Mouse (Mus musculus) B cell, adult 67 days (primary cell): Measurements from ENCODE around the gene Usp17lc. TPM values are rescaled to one million over a fixed set of nuclear protein-coding genes. Genes with fewer than 3 reads are reported as not detected.

Experiments used
- total RNA-seq, 2 experiments: library from RNA; stranded (reverse); gene quantifications; 4 replicates each; pipeline ENCODE4 v1.2.4; 2023

Gene Usp17lc
- total RNA-seq = not detected

DNA sequence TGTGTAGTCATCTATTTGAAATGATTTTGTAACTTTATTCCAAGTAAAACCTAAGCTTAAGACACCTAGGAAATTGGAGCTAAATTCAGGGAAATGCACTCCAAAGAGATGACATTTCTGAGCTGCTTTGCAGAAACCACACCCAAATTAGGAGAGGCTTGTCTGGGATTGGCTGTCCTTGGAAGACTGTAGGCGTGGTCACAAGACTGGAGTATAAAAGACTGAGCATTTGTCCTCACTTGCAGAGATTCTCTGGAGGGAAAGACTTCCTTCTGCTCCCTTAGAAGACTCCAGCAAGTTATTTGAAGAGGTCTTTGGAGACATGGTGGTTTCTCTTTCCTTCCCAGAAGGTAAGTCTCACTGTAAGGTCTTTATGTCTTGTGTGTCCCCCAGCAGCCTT is at the start of gene Usp17lc:
Usp17lc (plus strand) TSS at position 301 of the 400 bp plus-strand sequence.

DNA sequence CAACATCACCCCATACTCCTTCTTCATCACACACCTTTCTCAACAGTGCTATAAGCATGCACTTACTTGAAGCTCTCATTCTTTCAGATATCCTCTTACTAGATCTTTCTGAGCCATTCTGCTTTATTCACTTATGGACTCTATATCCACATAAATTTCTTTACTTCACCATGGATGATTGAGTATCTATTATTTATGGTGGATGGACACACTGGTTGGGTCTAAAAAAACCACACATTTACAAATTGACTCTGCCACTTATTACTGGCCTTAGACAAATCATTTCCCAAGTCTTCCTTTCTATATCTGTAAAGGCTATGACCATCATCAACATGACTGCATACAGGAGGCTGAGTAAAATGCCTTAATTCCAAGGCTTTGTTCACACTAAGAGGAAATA is 28.8 kb upstream of the Usp17lc start, which contains the start of gene Olfr603:
Olfr603 (minus strand) TSS at position 101 of the 400 bp plus-strand sequence.

GRCm38 (mm10) chr7:103445339-103445738 is 30.5 kb downstream of the Usp17lc start, which contains the start of gene Olfr605:
Gene Olfr605 (minus strand): TSS chr7:103445439.

GRCm38 (mm10) chr7:103448746-103449145 is 33.9 kb downstream of the Usp17lc start, which contains the start of gene Olfr606:
Gene Olfr606 (plus strand): TSS chr7:103449046.

Other genes starting within 250 kb of the Usp17lc start
- gene Olfr591, start 236.7 kb upstream of the Usp17lc start, total RNA-seq = not detected
- not detected for gene Olfr592, start 230.3 kb upstream of the Usp17lc start, total RNA-seq
- not detected for gene Olfr593, start 203.2 kb upstream of the Usp17lc start, total RNA-seq
- gene Olfr594, start 198.1 kb upstream of the Usp17lc start, total RNA-seq = not detected
- not detected for gene Usp17ld, start 162.6 kb upstream of the Usp17lc start, total RNA-seq
- gene Olfr596, start 109.4 kb upstream of the Usp17lc start, total RNA-seq = not detected
- gene Olfr597, start 98.8 kb upstream of the Usp17lc start, total RNA-seq = not detected
- not detected for gene Olfr598, start 91.5 kb upstream of the Usp17lc start, total RNA-seq
- gene Olfr599, start 79.2 kb upstream of the Usp17lc start, total RNA-seq = not detected
- not detected for gene Olfr600, start 65.4 kb upstream of the Usp17lc start, total RNA-seq
- not detected for gene Olfr601, start 52.4 kb upstream of the Usp17lc start, total RNA-seq
- not detected for gene Olfr603, start 28.9 kb upstream of the Usp17lc start, total RNA-seq
- gene Olfr605, start 30.4 kb downstream of the Usp17lc start, total RNA-seq = not detected
- not detected for gene Olfr606, start 34.0 kb downstream of the Usp17lc start, total RNA-seq
- gene Olfr607, start 49.1 kb downstream of the Usp17lc start, total RNA-seq = not detected
- gene Olfr608, start 54.8 kb downstream of the Usp17lc start, total RNA-seq = not detected
- gene Olfr609, start 83.0 kb downstream of the Usp17lc start, total RNA-seq = not detected
- gene Olfr610, start 97.0 kb downstream of the Usp17lc start, total RNA-seq = not detected
- gene Olfr611, start 105.8 kb downstream of the Usp17lc start, total RNA-seq = not detected
- not detected for gene Olfr612, start 127.6 kb downstream of the Usp17lc start, total RNA-seq
- gene Olfr613, start 133.0 kb downstream of the Usp17lc start, total RNA-seq = not detected
- not detected for gene Olfr615, start 141.0 kb downstream of the Usp17lc start, total RNA-seq
- not detected for gene Olfr616, start 154.1 kb downstream of the Usp17lc start, total RNA-seq
- not detected for gene Olfr617, start 158.0 kb downstream of the Usp17lc start, total RNA-seq
- gene Olfr618, start 175.0 kb downstream of the Usp17lc start, total RNA-seq = not detected
- not detected for gene Olfr619, start 185.5 kb downstream of the Usp17lc start, total RNA-seq
- gene Olfr620, start 197.5 kb downstream of the Usp17lc start, total RNA-seq = not detected
- not detected for gene Olfr622, start 227.6 kb downstream of the Usp17lc start, total RNA-seq
- not detected for gene Olfr623, start 248.6 kb downstream of the Usp17lc start, total RNA-seq